ENCODE assay signal across 8 mouse cellular contexts in genomic region chr8:115708936-115709780, GRCm38 (mm10). TPM values are rescaled to one million over a fixed set of nuclear protein-coding genes. Genes with fewer than 3 reads are reported as not detected.
A peak's percentile ranks its signal among the peaks of the same experiment; 100 is the strongest.
DNase-seq lines count a peak whose midpoint lies in the region; ATAC-seq and TF ChIP-seq lines count a peak whose summit lies in the region.

No protein-coding gene starts in this region.

- no peak for TF ChIP-seq POLR2A in thymus, adult 2 months (IDR thresholded peaks at IDR 0.05; ENCODE audit: control insufficient read depth, extremely low read depth, insufficient read depth, low read length, poor library complexity)

- H3K27ac ChIP-seq in forebrain, embryonic 13.5 days: no peak overlapping the region
- H3K27ac ChIP-seq in liver, embryonic 16.5 days (ENCODE audit: low read length): no peak overlapping the region
- no peak overlapping the region for H3K27ac ChIP-seq in thymus, adult 2 months (ENCODE audit: control insufficient read depth, insufficient read depth, low read length)

- peak overlapping the region; percentile 77 for H3K4me2 ChIP-seq in forebrain, embryonic 13.5 days
- peak overlapping the region; percentile 30 for H3K4me2 ChIP-seq in liver, embryonic 16.5 days (ENCODE audit: low read depth, low read length)

- no peak overlapping the region for H3K9ac ChIP-seq in forebrain, embryonic 13.5 days
- no peak overlapping the region for H3K9ac ChIP-seq in liver, embryonic 16.5 days (ENCODE audit: low read depth, low read length)

- no peaks in the 10 kb centered on the region for H3K9me3 ChIP-seq in forebrain, embryonic 13.5 days (replicated peaks)
- H3K9me3 ChIP-seq in liver, embryonic 16.5 days (replicated peaks; ENCODE audit: control insufficient read depth, low read length): no peaks in the 10 kb centered on the region

- no peak for TF ChIP-seq CTCF in thymus, adult 2 months (IDR thresholded peaks at IDR 0.05; ENCODE audit: borderline replicate concordance, control insufficient read depth, extremely low read depth, insufficient read depth, low read length, poor library complexity)

- H3K4me1 ChIP-seq in forebrain, embryonic 13.5 days: peaks cover 32% of the 10 kb centered on the region
- H3K4me1 ChIP-seq in liver, embryonic 16.5 days (ENCODE audit: control insufficient read depth, low read depth, low read length): no peaks in the 10 kb centered on the region; the same call in 1 of the 2 replicates
- H3K4me1 ChIP-seq in thymus, adult 2 months (replicated peaks; ENCODE audit: control insufficient read depth, insufficient read depth, low read length): peaks cover 16% of the 10 kb centered on the region

- peak; percentile 79 for DNase-seq in CD4-positive helper T cell, adult 2 months (ENCODE audit: low read depth, low spot score)
- peak; percentile 34 for DNase-seq in c-Kit-positive CD71-positive TER-119-positive erythroid progenitor cells, embryonic 14.5 days (ENCODE audit: low spot score)
- peak; percentile 80 to 81 for DNase-seq in heart, postnatal 36 days
- peak; percentile 72 to 89 for DNase-seq in layer of hippocampus, adult 18-20 months (ENCODE audit: low spot score in 2 of 2)
- DNase-seq in ovary, adult 18-20 months (ENCODE audit: low spot score): peak; percentile 49
- DNase-seq in thymus, adult 2 months: peak; percentile 75

- peak overlapping the region; percentile 64 for H3K4me3 ChIP-seq in forebrain, embryonic 13.5 days
- peak overlapping the region; percentile 9; the same call in 1 of the 2 replicates for H3K4me3 ChIP-seq in liver, embryonic 16.5 days (ENCODE audit: low read depth, low read length)
- no peak overlapping the region for H3K4me3 ChIP-seq in thymus, adult 2 months (ENCODE audit: control insufficient read depth, insufficient read depth, low read length)

- no peaks in the 10 kb centered on the region for H3K36me3 ChIP-seq in forebrain, embryonic 13.5 days (ENCODE audit: poor library complexity, severe bottlenecking)
- H3K36me3 ChIP-seq in liver, embryonic 16.5 days (ENCODE audit: control insufficient read depth, insufficient read depth): no peaks in the 10 kb centered on the region
- no peaks in the 10 kb centered on the region for H3K36me3 ChIP-seq in thymus, adult 2 months (ENCODE audit: control insufficient read depth, insufficient read depth, low read length)

- intact Hi-C loops in heart, postnatal 36 days (cut with DNase I): loop anchor here (1.0 to 10.0 kb wide), 9 partner anchors 307 to 1257 kb away; no protein-coding TSS in a partner anchor

- WGBS in forebrain, embryonic 13.5 days: under 1% methylated on average over 16 of the region's 19 CpGs
- WGBS in liver, embryonic 16.5 days (ENCODE audit: insufficient replicate concordance): 2% methylated on average over 19 of the region's 19 CpGs
- WGBS in thymus, adult 2 months: 3% methylated on average over 19 of the region's 19 CpGs

- H3K27me3 ChIP-seq in forebrain, embryonic 13.5 days: peaks cover 49% of the 10 kb centered on the region
- peaks cover 40% of the 10 kb centered on the region for H3K27me3 ChIP-seq in liver, embryonic 16.5 days (ENCODE audit: control insufficient read depth, insufficient read depth, low read depth, low read length)
- H3K27me3 ChIP-seq in thymus, adult 2 months (ENCODE audit: control insufficient read depth, insufficient read depth, low read length): peaks cover 6% of the 10 kb centered on the region; the same call in 1 of the 2 replicates

- ATAC-seq in forebrain, embryonic 13.5 days: no peak
- ATAC-seq in liver, embryonic 16.5 days (ENCODE audit: low read depth): no peak

RNA-seq across cellular contexts. Expression of gene Maf, which starts 1.6 kb away (rescaled TPM):
- 3.8 and 4.1 TPM in 2 replicates for polyA plus RNA-seq in forebrain, embryonic 13.5 days (2015; fragmentation: Nextera tagmentation; extraction: Ambion mirVana)
- total RNA-seq in heart, postnatal 36 days (2021): 1 to 10 TPM; 8.7 to 9.1 TPM
- 10 to 100 TPM; 18.7 to 19.4 TPM for total RNA-seq in layer of hippocampus, adult 18-20 months (2021)
- 2.4 and 3.0 TPM in 2 replicates for polyA plus RNA-seq in liver, embryonic 16.5 days (2015; fragmentation: Nextera tagmentation; extraction: Ambion mirVana)
- polyA plus RNA-seq in thymus, adult 2 months (2012; rRNA removed): 4.4 and 5.6 TPM in 2 replicates
